Mouse (Mus musculus) limb, embryonic 11.5 days (tissue): Measurements from ENCODE around the gene Card6. TPM values are rescaled to one million over a fixed set of nuclear protein-coding genes. Genes with fewer than 3 reads are reported as not detected.
A peak's percentile ranks its signal among the peaks of the same experiment; 100 is the strongest.

ENCODE experiments used
- ATAC-seq: fragments of 200-750 bp; cut with Nextera tagmentation; 2 replicates; pipeline ENCODE4 v1.8.0; 2017; ENCODE audit warnings: low read depth; ENCODE audit not compliant: insufficient number of reproducible peaks, low FRiP score, low TSS enrichment
- DNase-seq: peaks from one replicate; pipeline ENCODE4 v3.0.0-alpha.2; 2015; ENCODE audit warnings: low spot score
- H3K27ac ChIP-seq: fragments of 300-500 bp; sonication (generic); replicated peaks from 2 replicates; pipeline ENCODE4 v1.5.1; 2014; ENCODE audit warnings: low read depth, mild to moderate bottlenecking, low read length
- H3K27me3 ChIP-seq: fragments of 300-500 bp; sonication (generic); 2 replicates; pipeline ENCODE4 v1.6.1; 2014; ENCODE audit warnings: mild to moderate bottlenecking, low read length, mixed read lengths; ENCODE audit not compliant: control insufficient read depth, insufficient read depth
- H3K36me3 ChIP-seq: fragments of 300-500 bp; sonication (generic); 2 replicates; pipeline ENCODE4 v1.6.1; 2014; ENCODE audit warnings: mild to moderate bottlenecking, low read length, moderate library complexity, mixed read lengths; ENCODE audit not compliant: control insufficient read depth, insufficient read depth
- H3K4me1 ChIP-seq: fragments of 300-500 bp; sonication (generic); 2 replicates; pipeline ENCODE4 v1.6.1; 2014; ENCODE audit warnings: low read length, mixed read lengths; ENCODE audit not compliant: control insufficient read depth, insufficient read depth
- H3K4me2 ChIP-seq: fragments of 300-500 bp; sonication (generic); 2 replicates; pipeline ENCODE4 v1.6.1; 2014; ENCODE audit warnings: low read depth, mild to moderate bottlenecking, moderate library complexity; ENCODE audit not compliant: severe bottlenecking
- H3K4me3 ChIP-seq: fragments of 300-500 bp; sonication (generic); 2 replicates; pipeline ENCODE4 v1.5.1; 2014; ENCODE audit warnings: low read depth, low read length
- H3K9ac ChIP-seq: fragments of 300-500 bp; sonication (generic); 2 replicates; pipeline ENCODE4 v1.6.1; 2014; ENCODE audit warnings: mild to moderate bottlenecking, low read length
- H3K9me3 ChIP-seq: fragments of 300-500 bp; sonication (generic); 2 replicates; pipeline ENCODE4 v1.6.1; 2016; ENCODE audit warnings: low read length; ENCODE audit not compliant: control insufficient read depth
- WGBS: fragments of 180-500 bp; shearing (Covaris S2); extraction: QIAGEN DNeasy Blood & Tissue Kit; methylation state at CpG from one replicate; pipeline ENCODE4 v1.1.7; 2014; 5-methylcytosine and 5-hydroxymethylcytosine counted together
- polyA plus RNA-seq: library from polyadenylated mRNA; unstranded; fragments of >200 nt; fragmentation: Nextera tagmentation; extraction: Ambion mirVana; gene quantifications from 2 replicates; pipeline ENCODE4 v1.2.1, GENCODE M21; 2014

Gene Card6
- polyA plus RNA-seq, 1 experiment from 2014 or later, result 1.4 TPM

DNA sequence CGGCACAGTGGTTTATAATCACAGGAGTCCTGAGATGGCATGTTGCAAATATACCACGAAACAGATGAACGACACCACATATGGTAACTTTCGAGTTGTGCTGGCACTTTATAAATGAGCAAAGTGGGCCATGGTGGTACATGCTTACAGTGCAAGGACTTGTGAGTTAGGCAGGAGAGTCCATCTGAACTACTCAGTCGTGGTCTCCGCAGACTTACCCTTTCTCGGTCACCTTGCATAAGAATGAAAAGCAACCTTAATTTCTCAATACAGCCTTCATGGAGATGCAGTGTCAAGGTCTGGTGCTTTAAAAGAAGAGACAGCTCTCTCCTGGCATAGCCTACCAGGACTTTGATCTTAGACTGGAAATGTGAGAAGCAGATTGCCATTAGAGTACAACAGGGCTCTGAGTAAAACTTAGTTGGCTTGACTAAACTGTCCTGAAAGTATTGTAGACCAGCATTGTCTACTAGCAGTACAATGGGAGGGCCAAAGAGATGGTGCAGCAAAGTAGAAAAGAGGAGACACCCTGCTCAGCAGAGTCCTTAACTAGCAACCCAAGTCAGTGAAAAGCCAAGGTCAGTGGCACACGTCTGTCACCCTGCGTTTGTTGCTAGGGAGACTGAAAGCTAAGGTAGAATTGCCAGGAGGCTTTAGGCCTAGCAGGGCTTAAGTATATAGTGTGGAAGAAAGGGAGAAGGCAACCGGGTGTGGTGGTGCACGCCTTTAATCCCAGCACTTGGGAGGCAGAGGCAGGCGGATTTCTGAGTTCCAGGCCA is 13.4 kb upstream of the Card6 start:
- DNase-seq, result no peak
- H3K36me3 ChIP-seq, result peaks cover 38% of the 10 kb centered on the region

DNA sequence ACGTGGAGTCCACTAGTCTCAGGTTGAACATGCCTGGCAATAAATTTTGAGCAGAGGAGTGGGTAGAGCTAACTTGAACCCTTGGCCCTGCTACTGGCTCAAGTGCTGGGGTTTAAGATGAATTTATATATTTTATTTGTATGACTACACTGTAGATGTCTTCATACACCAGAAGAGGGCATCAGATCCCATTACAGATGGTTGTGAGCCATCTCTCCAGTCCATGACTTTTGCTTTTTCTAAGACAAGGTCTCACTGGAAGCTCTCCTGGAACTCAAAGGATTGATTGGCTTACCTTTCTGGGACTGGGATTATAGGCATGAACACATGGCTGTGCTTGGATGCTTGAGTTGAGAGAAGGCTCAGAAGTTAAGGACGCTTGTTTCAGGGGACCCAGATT is 11.4 kb upstream of the Card6 start:
- Histone ChIP-seq H3K27me3 (no peaks in the 10 kb centered on the region), H3K27ac (no peak overlapping the region), H3K9ac (no peak overlapping the region), H3K4me2 (no peak overlapping the region), H3K36me3 (peaks cover 36% of the 10 kb centered on the region), H3K4me3 (no peak overlapping the region), H3K4me1 (0 out of 2 replicates have a peak, but pooled peaks cover 4% of the 10 kb centered on the region), H3K9me3 (no peaks in the 10 kb centered on the region)
- no peak for ATAC-seq
- DNase-seq, result no peak
- WGBS, result 96% methylated on average over 2 of the region's 2 CpGs

More for the DNA sequence above, 13.4 kb upstream of the Card6 start:
- H3K27ac ChIP-seq, result no peak overlapping the region
- no peaks in the 10 kb centered on the region for H3K9me3 ChIP-seq
- 0 out of 2 replicates have a peak, but pooled peaks cover 4% of the 10 kb centered on the region for H3K4me1 ChIP-seq
- ATAC-seq, result no peak
- 91% methylated on average over 12 of the region's 12 CpGs for WGBS
- no peak overlapping the region for H3K9ac ChIP-seq
- H3K4me3 ChIP-seq, result no peak overlapping the region
- H3K4me2 ChIP-seq, result no peak overlapping the region
- no peaks in the 10 kb centered on the region for H3K27me3 ChIP-seq

DNA sequence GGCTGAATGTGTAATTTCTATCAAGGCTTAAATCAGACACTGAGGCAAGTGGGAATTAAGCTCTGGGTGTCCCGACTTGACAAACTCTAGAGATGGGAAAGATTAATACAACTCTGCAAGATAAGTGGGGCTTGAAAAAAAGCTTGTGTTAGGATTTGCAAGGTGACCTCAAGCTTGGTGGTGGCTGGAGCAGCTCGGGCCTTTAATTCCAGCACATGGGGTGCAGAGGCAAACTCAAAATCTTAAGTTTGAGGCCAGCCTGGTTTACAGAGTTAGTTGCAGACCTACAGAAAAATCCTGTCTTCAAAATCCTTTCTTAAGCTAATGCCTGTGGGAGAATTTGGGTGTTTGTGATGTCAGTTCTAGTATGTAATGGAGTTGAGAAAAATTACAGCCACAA is 10.9 kb upstream of the Card6 start:
- no peak for DNase-seq
- Histone ChIP-seq H3K9ac (no peak overlapping the region), H3K9me3 (no peaks in the 10 kb centered on the region), H3K4me3 (no peak overlapping the region), H3K27ac (no peak overlapping the region), H3K4me1 (0 out of 2 replicates have a peak, but pooled peaks cover 4% of the 10 kb centered on the region), H3K4me2 (no peak overlapping the region), H3K27me3 (no peaks in the 10 kb centered on the region), H3K36me3 (peaks cover 32% of the 10 kb centered on the region)
- no peak for ATAC-seq
- 92% methylated on average over 2 of the region's 2 CpGs for WGBS

DNA sequence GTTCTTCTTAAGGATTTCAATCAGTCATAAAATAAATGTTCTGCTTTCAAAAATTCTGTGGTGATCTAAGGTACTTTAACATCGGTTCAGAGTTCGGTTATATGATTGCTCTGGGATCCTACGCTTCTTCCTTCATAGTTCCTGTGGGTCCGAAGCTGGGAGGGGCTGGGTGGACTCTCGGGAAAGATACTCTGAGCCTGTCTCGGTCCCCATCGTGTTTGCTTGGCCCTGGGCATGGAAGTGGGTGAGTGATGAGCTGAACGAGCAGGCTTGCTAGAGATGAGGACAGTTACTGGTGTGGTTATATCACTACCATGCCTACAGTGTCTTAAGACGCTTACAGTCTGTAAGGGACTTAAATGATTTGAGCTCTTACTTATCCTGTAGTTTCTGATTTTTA is 10.3 kb upstream of the Card6 start:
- Histone ChIP-seq H3K27me3 (no peaks in the 10 kb centered on the region), H3K4me1 (0 out of 2 replicates have a peak, but pooled peaks cover 4% of the 10 kb centered on the region), H3K4me3 (no peak overlapping the region), H3K9ac (no peak overlapping the region), H3K36me3 (peaks cover 31% of the 10 kb centered on the region), H3K4me2 (no peak overlapping the region), H3K9me3 (no peaks in the 10 kb centered on the region), H3K27ac (no peak overlapping the region)
- ATAC-seq, result no peak
- DNase-seq, result no peak
- WGBS, result 92% methylated on average over 9 of the region's 9 CpGs

DNA sequence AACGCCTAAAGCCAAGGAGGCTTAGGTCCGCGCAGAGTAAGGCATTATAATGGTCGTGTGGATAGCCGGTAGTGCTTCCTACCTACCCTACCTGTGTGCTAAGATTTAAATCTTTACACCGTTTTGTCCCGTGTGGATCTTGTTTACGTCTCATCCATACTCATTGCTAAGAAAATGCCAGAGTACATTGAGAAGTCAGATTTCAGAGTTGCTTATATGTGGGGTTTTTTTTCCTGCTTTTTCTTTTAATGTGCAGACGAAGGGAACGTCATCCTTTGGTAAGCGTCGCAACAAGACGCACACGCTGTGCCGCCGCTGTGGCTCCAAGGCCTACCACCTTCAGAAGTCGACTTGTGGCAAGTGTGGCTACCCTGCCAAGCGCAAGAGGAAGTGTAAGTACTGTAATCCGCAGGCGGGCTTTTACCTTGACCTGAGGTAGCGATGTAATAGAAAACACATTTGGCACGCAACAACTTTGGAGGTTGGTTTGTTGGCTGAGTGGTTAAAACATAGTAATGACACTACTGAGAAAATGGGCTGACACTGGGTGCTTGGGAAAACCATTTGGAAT is 8.8 kb upstream of the Card6 start:
- Histone ChIP-seq H3K27me3 (no peaks in the 10 kb centered on the region), H3K9me3 (no peaks in the 10 kb centered on the region), H3K4me2 (peak overlapping the region; percentile 74), H3K27ac (peak overlapping the region; percentile 63), H3K36me3 (peaks cover 31% of the 10 kb centered on the region), H3K9ac (peak overlapping the region; percentile 95), H3K4me1 (0 out of 2 replicates have a peak, but pooled peaks cover 4% of the 10 kb centered on the region), H3K4me3 (peak overlapping the region; percentile 85)
- ATAC-seq (no peak), DNase-seq (no peak)
- WGBS, result 2% methylated on average over 22 of the region's 22 CpGs

DNA sequence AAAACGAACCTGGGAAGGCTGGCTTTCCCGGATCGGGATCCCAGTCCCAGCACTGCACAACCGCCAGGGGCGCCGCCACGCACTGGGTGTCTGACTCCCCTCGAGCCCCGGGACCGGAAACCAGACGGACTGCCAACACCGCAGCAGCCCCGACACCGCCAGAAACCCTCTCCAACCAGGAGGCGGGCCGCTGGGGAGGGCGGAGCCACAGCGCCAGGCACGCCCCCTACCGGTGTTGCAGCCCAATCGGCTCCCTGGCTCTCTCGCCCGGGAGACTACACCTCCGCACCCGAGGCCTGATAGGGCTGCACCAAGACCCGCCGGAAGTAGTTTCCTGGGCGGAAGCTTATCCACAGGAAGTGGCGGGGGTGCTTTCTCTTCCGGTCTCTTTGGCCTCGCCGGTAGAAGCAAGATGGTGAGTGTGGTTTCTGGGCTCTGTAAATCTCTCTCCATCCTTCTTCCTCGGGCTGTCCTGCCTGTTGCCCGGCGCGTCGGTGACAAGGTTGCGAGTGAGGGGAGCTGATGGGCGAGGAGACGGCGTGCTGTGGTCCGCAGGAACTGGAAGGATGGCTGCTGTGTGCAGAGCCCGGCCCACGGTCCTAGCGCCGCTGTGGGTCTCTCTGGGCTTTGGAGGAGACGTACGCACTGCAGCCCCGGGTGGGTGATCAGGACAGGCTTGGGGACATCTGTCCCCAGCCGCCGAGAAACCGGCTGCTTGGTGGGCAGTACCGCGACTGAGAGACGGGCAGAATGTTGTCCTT is 8.1 kb upstream of the Card6 start, which contains the start of gene Rpl37:
Rpl37 (plus strand) TSS at position 376 of the 761 bp plus-strand sequence.
- peak; percentile 98 for ATAC-seq
- WGBS, result under 1% methylated on average over 55 of the region's 55 CpGs

DNA sequence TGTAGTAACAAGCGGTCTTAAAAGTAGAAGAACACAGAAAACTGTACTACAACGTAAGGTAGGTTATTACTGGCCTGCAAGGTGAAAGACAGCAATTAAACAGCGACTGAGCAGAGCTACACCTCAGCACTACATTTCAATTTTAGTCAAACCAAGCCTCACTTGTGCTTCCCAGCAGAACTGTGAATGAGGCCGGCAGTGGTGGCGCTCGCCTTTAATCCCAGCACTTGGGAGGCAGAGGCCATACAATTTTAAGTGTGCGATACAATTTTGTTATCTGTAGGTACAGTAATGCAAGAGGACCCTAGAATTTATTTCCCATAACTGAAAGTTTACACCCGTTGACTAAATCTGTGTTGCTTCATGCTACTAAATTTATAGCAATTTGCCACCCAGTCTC is 6.8 kb upstream of the Card6 start:
- Histone ChIP-seq H3K27me3 (no peaks in the 10 kb centered on the region), H3K9ac (no peak overlapping the region), H3K4me2 (peak overlapping the region; percentile 24), H3K4me1 (0 out of 2 replicates have a peak, but pooled peaks cover 4% of the 10 kb centered on the region), H3K9me3 (no peaks in the 10 kb centered on the region), H3K27ac (no peak overlapping the region), H3K4me3 (no peak overlapping the region), H3K36me3 (peaks cover 21% of the 10 kb centered on the region)
- DNase-seq (no peak), ATAC-seq (no peak)
- WGBS, result 67% methylated on average over 8 of the region's 8 CpGs

More for the DNA sequence above, 8.1 kb upstream of the Card6 start, which contains the start of gene Rpl37:
- H3K27me3 ChIP-seq, result no peaks in the 10 kb centered on the region
- peak within 1 kb of the TSS; percentile 95 for H3K9ac ChIP-seq
- DNase-seq, result peak; percentile 99
- H3K36me3 ChIP-seq, result peaks cover 27% of the 10 kb centered on the region
- peak within 1 kb of the TSS; percentile 73 for H3K27ac ChIP-seq
- no peaks in the 10 kb centered on the region for H3K9me3 ChIP-seq
- H3K4me2 ChIP-seq, result peak within 1 kb of the TSS; percentile 74
- H3K4me3 ChIP-seq, result peak within 1 kb of the TSS; percentile 85
- 0 out of 2 replicates have a peak, but pooled peaks cover 4% of the 10 kb centered on the region for H3K4me1 ChIP-seq

DNA sequence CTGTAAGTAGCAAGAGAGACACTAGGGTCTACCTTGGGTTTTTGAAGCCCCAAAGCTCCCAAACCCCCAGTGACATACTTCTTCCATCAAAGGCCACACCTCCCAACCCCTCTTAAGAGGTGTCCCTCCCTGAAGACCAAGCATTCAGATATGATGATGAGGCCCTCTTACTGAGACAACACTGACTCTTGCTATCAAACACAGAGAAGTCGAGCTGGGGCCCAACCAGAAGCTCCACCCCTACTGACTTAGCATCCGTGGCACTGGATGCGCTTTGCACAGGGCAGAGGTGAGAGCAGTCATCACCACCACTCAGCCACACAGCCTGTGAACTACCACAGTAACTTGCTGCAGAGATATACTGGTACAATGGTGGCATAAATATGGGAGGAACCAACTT is 4.3 kb upstream of the Card6 start:
- 0 out of 2 replicates have a peak, but pooled peaks cover 2% of the 10 kb centered on the region for H3K4me1 ChIP-seq
- DNase-seq (no peak), ATAC-seq (no peak)
- H3K4me3 ChIP-seq, result no peak overlapping the region
- H3K36me3 ChIP-seq, result no peaks in the 10 kb centered on the region
- no peak overlapping the region for H3K4me2 ChIP-seq
- no peak overlapping the region for H3K27ac ChIP-seq
- H3K9me3 ChIP-seq, result no peaks in the 10 kb centered on the region
- 83% methylated on average over 3 of the region's 3 CpGs for WGBS
- H3K9ac ChIP-seq, result no peak overlapping the region
- no peaks in the 10 kb centered on the region for H3K27me3 ChIP-seq
